Mouse (Mus musculus) hindbrain, embryonic 10.5 days (tissue): ENCODE measurements around the gene Smtnl2. TPM values are rescaled to one million over a fixed set of nuclear protein-coding genes. Genes with fewer than 3 reads are reported as not detected.
A peak's percentile ranks its signal among the peaks of the same experiment; 100 is the strongest.

Source experiments
- DNase-seq: peaks from one replicate; pipeline ENCODE4 v3.0.0-alpha.2; 2017; ENCODE audit warnings: low spot score
- H3K27ac ChIP-seq: fragments of 300-500 bp; sonication (generic); 2 replicates; pipeline ENCODE4 v1.5.1; 2016; ENCODE audit warnings: mild to moderate bottlenecking, moderate library complexity
- H3K27me3 ChIP-seq: fragments of 300-500 bp; sonication (generic); 2 replicates; pipeline ENCODE4 v1.6.1; 2016; ENCODE audit warnings: mild to moderate bottlenecking; ENCODE audit not compliant: poor library complexity, insufficient read depth, severe bottlenecking
- H3K36me3 ChIP-seq: fragments of 300-500 bp; sonication (generic); 2 replicates; pipeline ENCODE4 v1.6.1; 2016; ENCODE audit warnings: mild to moderate bottlenecking, moderate library complexity
- H3K4me1 ChIP-seq: fragments of 300-500 bp; sonication (generic); replicated peaks from 2 replicates; pipeline ENCODE4 v1.6.1; 2016; ENCODE audit warnings: mild to moderate bottlenecking
- H3K4me3 ChIP-seq: fragments of 300-500 bp; sonication (generic); 2 replicates; pipeline ENCODE4 v1.5.1; 2016; ENCODE audit warnings: mild to moderate bottlenecking, moderate library complexity
- H3K9me3 ChIP-seq: fragments of 300-500 bp; sonication (generic); 2 replicates; pipeline ENCODE4 v1.6.1; 2016; ENCODE audit warnings: mild to moderate bottlenecking, moderate library complexity
- WGBS: fragments of 180-500 bp; shearing (Covaris S2); methylation state at CpG from one replicate; pipeline ENCODE4 v1.1.7; 2016; 5-methylcytosine and 5-hydroxymethylcytosine counted together
- polyA plus RNA-seq: library from polyadenylated mRNA; unstranded; fragments of >200 nt; fragmentation: Nextera tagmentation; extraction: Ambion mirVana; gene quantifications from 2 replicates; pipeline ENCODE4 v1.2.1, GENCODE M21; 2016

The Smtnl2 gene
- polyA plus RNA-seq, 1 experiment from 2014 or later: 10.7 TPM

GRCm38 (mm10) chr11:72339716-72340115, 71.8 kb downstream of the Smtnl2 start:
- DNase-seq: no peak
- peak overlapping the region; percentile 81; the same call in 1 of the 2 replicates for H3K27ac ChIP-seq
- H3K4me1 ChIP-seq: peaks cover 33% of the 10 kb centered on the region
- H3K9me3 ChIP-seq: no peaks in the 10 kb centered on the region
- H3K36me3 ChIP-seq: no peaks in the 10 kb centered on the region
- WGBS: 84% methylated on average over 4 of the region's 4 CpGs
- H3K4me3 ChIP-seq: no peak overlapping the region
- no peaks in the 10 kb centered on the region for H3K27me3 ChIP-seq

Other genes starting within 250 kb of the Smtnl2 start
- gene Gm43951, start 204.9 kb downstream of the Smtnl2 start, polyA plus RNA-seq: 0.22 and 0.44 TPM in 2 replicates
- 15.5 and 18.9 TPM in 2 replicates for gene 4933427D14Rik, start 204.3 kb downstream of the Smtnl2 start, polyA plus RNA-seq
- 177 and 182 TPM in 2 replicates for gene Txndc17, start 204.2 kb downstream of the Smtnl2 start, polyA plus RNA-seq
- gene Med31, start 196.1 kb downstream of the Smtnl2 start, polyA plus RNA-seq: 54.9 and 57.2 TPM in 2 replicates
- gene Slc13a5, start 144.5 kb downstream of the Smtnl2 start, polyA plus RNA-seq: 0.44 and 0.63 TPM in 2 replicates
- gene Xaf1, start 110.1 kb downstream of the Smtnl2 start, polyA plus RNA-seq: 2.3 and 2.9 TPM in 2 replicates
- not detected in 2 replicates for gene Fbxo39, start 97.3 kb downstream of the Smtnl2 start, polyA plus RNA-seq
- gene Tekt1, start 49.3 kb downstream of the Smtnl2 start, polyA plus RNA-seq: 7.0 and 7.7 TPM in 2 replicates
- gene Ggt6, start 23.8 kb upstream of the Smtnl2 start, polyA plus RNA-seq: not detected in 2 replicates
- 148 and 215 TPM in 2 replicates for gene Mybbp1a, start 29.6 kb upstream of the Smtnl2 start, polyA plus RNA-seq
- 4.0 and 5.5 TPM in 2 replicates for gene Spns2, start 78.2 kb upstream of the Smtnl2 start, polyA plus RNA-seq
- 0.09 and 0.16 TPM in 2 replicates for gene Spns3, start 138.8 kb upstream of the Smtnl2 start, polyA plus RNA-seq
- 93.0 and 95.7 TPM in 2 replicates for gene Ube2g1, start 195.6 kb upstream of the Smtnl2 start, polyA plus RNA-seq